Mouse (Mus musculus) left cerebral cortex, adult 6 months (tissue): ENCODE results near the gene Olfr796. TPM values are rescaled to one million over a fixed set of nuclear protein-coding genes. Genes with fewer than 3 reads are reported as not detected.

ENCODE experiments used
- long read RNA-seq, 2 experiments: library from polyadenylated mRNA; unstranded; transcript quantifications; one replicate each; pipeline ENCODE4 v2.0.0; 2019 to 2020
- polyA plus RNA-seq: library from polyadenylated mRNA; unstranded; fragments of <200 nt; fragmentation: Nextera tagmentation; gene quantifications from 2 replicates; pipeline ENCODE4 v1.2.3, GENCODE M21; 2021

The Olfr796 gene
- polyA plus RNA-seq, result not detected in 2 replicates
- long read RNA-seq, experiment 1, result 0 reads
- long read RNA-seq, experiment 2, result 0 reads

GRCm38 (mm10) chr10:129612470-129612869, at the start of gene Olfr796:
TSS of gene Olfr796 (minus strand) at chr10:129612570.

DNA sequence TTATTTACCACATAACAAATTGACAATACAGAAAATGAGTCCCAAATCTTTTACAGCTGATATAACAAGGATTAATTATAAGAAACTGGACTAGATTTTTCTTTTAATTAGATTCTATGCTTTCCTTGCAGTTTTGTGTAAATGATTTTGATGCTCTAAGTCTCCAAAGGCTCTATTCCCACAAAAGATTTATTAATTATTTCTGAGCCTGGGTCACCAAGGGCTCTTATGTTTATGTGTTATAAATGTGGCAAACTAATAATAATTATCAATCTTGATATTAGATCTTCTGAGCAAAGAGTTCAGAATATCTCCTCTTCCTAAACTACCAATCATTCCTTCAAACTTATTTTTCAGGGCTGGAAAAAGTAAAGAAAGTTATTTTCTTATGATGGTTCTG, 45.0 kb upstream of the Olfr796 start, which contains the start of gene Olfr800:
Olfr800 (plus strand) TSS at position 301 of the 400 bp plus-strand sequence.

GRCm38 (mm10) chr10:129637184-129637583, 24.8 kb upstream of the Olfr796 start, which contains the start of gene Olfr799:
TSS of gene Olfr799 (plus strand) at chr10:129637484.

GRCm38 (mm10) chr10:129627834-129628233, 15.5 kb upstream of the Olfr796 start, which contains the start of gene Olfr798:
TSS of gene Olfr798 (minus strand) at chr10:129627934.

DNA sequence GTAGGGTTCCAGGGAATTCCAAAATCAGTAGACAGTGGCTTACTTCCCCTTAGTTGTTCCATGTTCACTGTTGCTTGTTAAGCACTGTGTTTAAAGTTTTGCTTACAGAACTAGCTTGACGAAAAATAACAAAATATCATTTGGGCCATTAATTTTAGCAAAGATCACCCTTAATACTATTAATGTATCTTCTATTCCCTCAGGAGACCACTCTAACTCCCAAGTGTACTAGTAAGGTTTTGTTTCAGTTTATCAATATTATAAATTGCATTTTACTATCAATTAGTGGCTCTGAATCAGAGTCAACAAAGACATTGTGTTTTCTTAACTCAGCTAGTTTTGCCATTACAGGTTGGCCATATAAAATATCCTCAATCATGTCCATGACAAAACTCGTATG, 45.0 kb downstream of the Olfr796 start, which contains the start of gene Olfr794:
Olfr794 (plus strand) TSS at position 301 of the 400 bp plus-strand sequence.

Other genes starting within 250 kb of the Olfr796 start
- gene Olfr784, start 228.5 kb downstream of the Olfr796 start, polyA plus RNA-seq, result 0.04 and 0.06 TPM in 2 replicates
- not detected in 2 replicates for gene Olfr785, start 207.1 kb downstream of the Olfr796 start, polyA plus RNA-seq
- gene Olfr786, start 185.3 kb downstream of the Olfr796 start, polyA plus RNA-seq, result not detected in 2 replicates
- not detected in 2 replicates for gene Olfr787, start 150.7 kb downstream of the Olfr796 start, polyA plus RNA-seq
- not detected in 2 replicates for gene Olfr788, start 141.6 kb downstream of the Olfr796 start, polyA plus RNA-seq
- gene Olfr789, start 127.8 kb downstream of the Olfr796 start, polyA plus RNA-seq, result not detected in 2 replicates
- not detected in 2 replicates for gene Olfr790, start 114.1 kb downstream of the Olfr796 start, polyA plus RNA-seq
- not detected in 2 replicates for gene Olfr791, start 90.8 kb downstream of the Olfr796 start, polyA plus RNA-seq
- not detected in 2 replicates for gene Olfr792, start 73.4 kb downstream of the Olfr796 start, polyA plus RNA-seq
- not detected in 2 replicates for gene Olfr794, start 44.9 kb downstream of the Olfr796 start, polyA plus RNA-seq
- gene Olfr798, start 15.4 kb upstream of the Olfr796 start, polyA plus RNA-seq, result not detected in 2 replicates
- gene Olfr799, start 24.9 kb upstream of the Olfr796 start, polyA plus RNA-seq, result not detected in 2 replicates
- gene Olfr800, start 45.1 kb upstream of the Olfr796 start, polyA plus RNA-seq, result not detected in 2 replicates
- not detected in 2 replicates for gene Olfr801, start 61.3 kb upstream of the Olfr796 start, polyA plus RNA-seq
- gene Olfr802, start 75.6 kb upstream of the Olfr796 start, polyA plus RNA-seq, result 0.03 and 0.07 TPM in 2 replicates
- gene Olfr803, start 81.7 kb upstream of the Olfr796 start, polyA plus RNA-seq, result not detected in 2 replicates
- not detected in 2 replicates for gene Olfr804, start 90.6 kb upstream of the Olfr796 start, polyA plus RNA-seq
- gene Olfr805, start 116.8 kb upstream of the Olfr796 start, polyA plus RNA-seq, result not detected in 2 replicates
- gene Olfr806, start 129.4 kb upstream of the Olfr796 start, polyA plus RNA-seq, result not detected in 2 replicates
- gene Olfr807, start 145.2 kb upstream of the Olfr796 start, polyA plus RNA-seq, result not detected in 2 replicates
- gene Olfr808, start 152.9 kb upstream of the Olfr796 start, polyA plus RNA-seq, result not detected in 2 replicates
- not detected in 2 replicates for gene Olfr809, start 162.1 kb upstream of the Olfr796 start, polyA plus RNA-seq
- gene Olfr810, start 182.3 kb upstream of the Olfr796 start, polyA plus RNA-seq, result not detected in 2 replicates
- gene Olfr811, start 191.8 kb upstream of the Olfr796 start, polyA plus RNA-seq, result not detected in 2 replicates
- gene Olfr812, start 233.5 kb upstream of the Olfr796 start, polyA plus RNA-seq, result not detected in 2 replicates
- not detected in 2 replicates for gene Olfr813, start 242.8 kb upstream of the Olfr796 start, polyA plus RNA-seq